Mouse (Mus musculus): ENCODE results near the gene Smok3c.
"Not testable (repeated sequence)": the region's sequence is repeated elsewhere in the genome, so short reads cannot be mapped to it uniquely, and the experiment has no call there.

Gene Smok3c

DNA sequence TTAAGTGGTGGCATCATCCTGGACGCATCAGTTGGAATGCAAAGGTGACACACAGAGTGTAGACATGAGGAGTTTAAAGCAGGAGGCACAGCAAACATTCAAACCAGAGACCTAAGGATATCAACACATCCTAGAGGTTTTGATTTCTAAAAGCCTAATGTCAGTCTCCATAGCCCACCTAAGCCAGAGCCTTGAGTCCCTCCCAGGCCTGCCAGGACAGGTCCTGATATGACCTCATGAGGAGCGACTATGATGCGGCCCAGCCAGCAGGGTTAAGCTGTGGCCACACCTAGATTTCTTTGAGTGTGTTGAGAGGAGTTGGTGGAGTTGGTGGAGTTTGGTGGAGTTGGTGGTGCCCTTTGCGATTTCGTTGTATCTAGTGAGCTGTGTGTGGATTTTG, at the start of gene Smok3c:
Gene Smok3c (plus strand): TSS at position 301 of the 400 bp plus-strand sequence.
- DNase-seq (ENCODE audit: low read depth in 2 of 2, low spot score in 2 of 2): not testable (repeated sequence)

GRCm38 (mm10) chr5:138009437-138009836, 43.6 kb upstream of the Smok3c start:
- no peak for DNase-seq (ENCODE audit: low read depth in 2 of 2, low spot score in 2 of 2)

GRCm38 (mm10) chr5:138012382-138012781, 40.6 kb upstream of the Smok3c start:
- DNase-seq (ENCODE audit: low read depth in 2 of 2, low spot score in 2 of 2): no peak

GRCm38 (mm10) chr5:138016530-138016929, 36.5 kb upstream of the Smok3c start:
- no peak for DNase-seq (ENCODE audit: low read depth in 2 of 2, low spot score in 2 of 2)

- no peak for DNase-seq (ENCODE audit: low read depth in 2 of 2, low spot score in 2 of 2)
These were observed 36.0 kb upstream of the Smok3c start for GRCm38 (mm10) chr5:138016997-138017396.

GRCm38 (mm10) chr5:138019577-138019976, 33.4 kb upstream of the Smok3c start:
- not testable (repeated sequence) for DNase-seq (ENCODE audit: low read depth in 2 of 2, low spot score in 2 of 2)

GRCm38 (mm10) chr5:138020961-138021479, 32.0 kb upstream of the Smok3c start, which contains the start of the genes Smok3a and Smok3b:
TSS of gene Smok3a (plus strand) at chr5:138021261.
TSS of gene Smok3b (plus strand) at chr5:138021429.
- DNase-seq (ENCODE audit: low read depth in 2 of 2, low spot score in 2 of 2): not testable (repeated sequence)

GRCm38 (mm10) chr5:138073803-138074202, 20.8 kb downstream of the Smok3c start:
- DNase-seq (ENCODE audit: low read depth in 2 of 2, low spot score in 2 of 2): no peak

- DNase-seq (ENCODE audit: low read depth in 2 of 2, low spot score in 2 of 2): no peak
These were observed 22.7 kb downstream of the Smok3c start for GRCm38 (mm10) chr5:138075684-138076083.

DNA sequence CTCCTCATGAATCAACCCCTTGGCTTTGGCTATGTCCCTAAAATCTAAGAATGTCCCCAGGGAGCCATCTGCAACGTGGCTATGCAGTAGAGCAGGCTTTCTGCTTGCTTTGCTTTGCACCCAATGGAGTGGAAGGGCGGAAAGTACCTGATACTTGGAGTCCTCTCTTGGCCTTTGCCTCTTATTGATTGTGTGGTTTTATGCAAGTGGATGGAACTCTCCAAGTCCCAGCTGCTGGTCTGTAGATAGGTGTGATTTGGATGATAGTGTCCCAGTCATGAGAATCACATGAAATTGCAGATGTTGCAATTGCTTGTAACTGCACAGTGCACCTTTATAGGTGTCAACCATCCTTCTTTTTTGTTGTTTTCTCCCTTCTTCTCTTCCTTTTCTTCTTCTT, 23.2 kb downstream of the Smok3c start:
- no peak for DNase-seq (ENCODE audit: low read depth in 2 of 2, low spot score in 2 of 2)

DNA sequence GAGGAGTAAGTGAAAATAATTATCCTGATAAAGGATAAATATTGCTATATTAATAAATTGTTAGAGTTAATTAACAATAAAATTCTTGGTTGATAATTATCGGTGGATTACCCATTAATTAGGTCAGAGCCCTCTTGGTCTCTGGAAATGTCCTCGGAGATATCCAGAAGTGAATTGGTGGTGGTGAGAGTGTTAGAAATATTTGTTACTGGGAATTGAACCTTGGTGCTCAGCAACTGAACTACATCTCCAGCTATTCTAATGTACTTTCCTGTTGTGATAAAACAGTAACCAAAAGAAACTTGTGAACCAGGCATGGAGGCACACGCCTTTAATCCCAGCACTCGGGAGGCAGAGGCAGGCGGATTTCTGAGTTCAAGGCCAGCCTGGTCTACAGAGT, 27.5 kb downstream of the Smok3c start:
- DNase-seq (ENCODE audit: low read depth in 2 of 2, low spot score in 2 of 2): no peak

GRCm38 (mm10) chr5:138081446-138081845, 28.5 kb downstream of the Smok3c start:
- no peak for DNase-seq (ENCODE audit: low read depth in 2 of 2, low spot score in 2 of 2)

DNA sequence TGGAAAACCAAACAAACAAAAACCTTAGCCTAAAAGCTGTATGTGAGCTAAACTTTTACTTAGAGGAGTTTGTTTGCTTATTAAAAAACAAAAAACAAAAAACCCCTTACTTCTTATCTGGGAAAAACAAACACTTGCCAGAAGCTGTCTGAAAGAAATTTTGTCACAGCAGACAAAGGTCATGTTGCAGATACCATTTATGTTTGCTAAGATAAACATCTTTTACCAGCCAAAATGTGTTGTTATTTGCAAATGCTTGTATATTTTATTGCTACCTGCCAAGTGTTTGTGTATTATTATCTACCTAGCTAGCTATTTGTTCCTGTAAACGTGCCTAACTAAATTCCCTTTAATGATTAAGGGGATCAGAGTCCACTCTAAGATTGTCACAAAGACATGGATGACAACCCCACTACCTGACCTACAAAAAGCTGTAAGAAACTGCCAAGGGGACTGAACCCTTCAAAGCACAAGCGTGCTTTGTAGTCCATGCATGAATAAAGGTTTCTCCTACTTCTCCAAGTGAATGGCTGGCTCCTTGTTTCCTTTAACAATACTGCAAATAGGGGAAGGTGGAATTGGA, 30.4 kb downstream of the Smok3c start:
- DNase-seq (ENCODE audit: low read depth in 2 of 2, low spot score in 2 of 2): no peak

- DNase-seq (ENCODE audit: low read depth in 2 of 2, low spot score in 2 of 2): no peak
These were observed 30.9 kb downstream of the Smok3c start for GRCm38 (mm10) chr5:138083936-138084335.

DNA sequence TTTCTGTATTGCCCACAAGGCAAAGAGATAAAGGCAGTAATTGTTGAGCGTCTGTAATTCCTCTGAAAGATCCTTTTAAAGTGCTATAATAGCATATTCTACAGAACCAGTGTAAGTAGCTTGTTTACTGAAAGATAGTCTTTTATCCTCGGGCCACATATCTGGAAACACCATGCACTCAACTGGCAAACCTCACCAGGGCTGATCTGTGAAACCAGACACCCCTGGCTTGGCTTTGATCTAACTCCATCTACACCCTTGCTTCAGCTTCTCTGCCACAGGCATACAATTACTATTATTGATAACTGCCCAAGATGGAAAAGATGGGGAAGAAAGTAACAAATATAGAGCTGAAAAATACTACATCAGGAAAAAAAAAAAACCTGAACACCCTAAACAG, 31.5 kb downstream of the Smok3c start:
- no peak for DNase-seq (ENCODE audit: low read depth in 2 of 2, low spot score in 2 of 2)

GRCm38 (mm10) chr5:138084996-138085395, 32.0 kb downstream of the Smok3c start, which contains the start of gene Zkscan1:
TSS of gene Zkscan1 (plus strand) at chr5:138085084.
- peak; percentile 71 to 77 for DNase-seq (ENCODE audit: low read depth in 2 of 2, low spot score in 2 of 2)

DNA sequence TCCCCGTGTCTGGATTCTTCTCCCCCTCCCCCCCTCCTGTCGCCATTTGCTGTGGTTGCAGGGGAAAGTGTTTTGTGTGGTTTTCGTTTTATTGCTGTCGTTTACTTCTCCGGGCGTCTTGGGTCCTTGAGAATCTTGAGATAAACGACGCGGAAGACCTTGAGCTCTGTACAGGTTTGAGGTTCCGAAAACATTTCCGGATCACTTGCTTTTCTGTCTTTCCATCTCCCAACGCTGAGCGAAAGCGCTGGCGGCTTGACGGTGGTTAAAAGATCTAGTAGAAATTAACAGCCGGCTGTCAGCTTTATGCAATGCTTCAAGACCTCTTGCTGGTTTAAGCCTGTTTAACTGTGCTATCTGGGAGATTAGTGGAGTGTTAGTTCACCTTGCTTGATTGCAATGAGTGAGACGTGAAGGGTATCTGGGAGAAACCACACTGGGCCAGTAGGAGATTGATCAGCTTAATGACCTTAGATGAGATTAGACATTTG, 32.5 kb downstream of the Smok3c start:
- DNase-seq (ENCODE audit: low read depth in 2 of 2, low spot score in 2 of 2): peak; percentile 39 to 47

GRCm38 (mm10) chr5:138086842-138087241, 33.8 kb downstream of the Smok3c start:
- DNase-seq (ENCODE audit: low read depth in 2 of 2, low spot score in 2 of 2): no peak

GRCm38 (mm10) chr5:138088366-138088765, 35.4 kb downstream of the Smok3c start:
- no peak for DNase-seq (ENCODE audit: low read depth in 2 of 2, low spot score in 2 of 2)

DNA sequence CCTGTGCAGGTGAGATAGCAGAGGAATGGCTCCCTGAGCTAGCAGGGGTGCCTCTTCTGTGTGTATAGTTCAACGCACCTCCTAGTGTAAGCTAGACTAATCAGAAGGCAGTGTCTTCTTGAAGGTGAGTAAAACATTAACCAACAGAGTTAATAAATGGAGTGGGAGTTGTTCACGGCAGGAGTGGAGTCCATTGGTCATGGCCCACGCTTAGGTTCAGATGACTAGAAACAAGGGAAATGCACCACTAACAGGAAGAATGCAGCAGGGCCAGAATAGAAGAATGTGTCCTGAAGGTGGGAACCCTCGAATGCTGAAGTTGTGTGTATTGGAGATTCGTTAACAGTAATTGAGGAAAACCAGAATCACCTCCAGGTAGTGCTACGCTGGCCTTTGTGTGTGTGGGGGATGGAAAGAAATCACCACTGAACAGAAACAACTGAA, 36.1 kb downstream of the Smok3c start:
- no peak for DNase-seq (ENCODE audit: low read depth in 2 of 2, low spot score in 2 of 2)

- no peak for DNase-seq (ENCODE audit: low read depth in 2 of 2, low spot score in 2 of 2)
These were observed 37.3 kb downstream of the Smok3c start for GRCm38 (mm10) chr5:138090271-138090670.

DNA sequence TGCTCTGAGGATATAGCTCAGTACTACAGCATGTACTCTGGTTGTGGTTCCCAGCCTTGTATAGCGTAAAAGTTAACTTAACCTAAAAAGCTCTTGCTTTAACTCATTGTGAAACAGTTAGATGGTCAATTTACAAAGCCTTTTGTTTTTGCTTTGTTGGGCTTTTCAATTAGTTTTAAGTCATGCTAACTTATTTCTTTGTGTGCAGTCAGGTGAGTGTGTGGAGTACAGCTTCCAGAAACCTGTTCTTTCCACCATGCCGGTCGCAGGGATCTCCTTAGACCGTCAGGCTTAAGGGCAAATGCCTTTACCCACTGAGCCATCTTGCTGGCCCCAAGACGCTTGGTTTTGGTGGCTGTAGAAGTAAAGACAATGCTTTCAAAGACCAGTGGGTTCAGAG, 37.7 kb downstream of the Smok3c start:
- no peak for DNase-seq (ENCODE audit: low read depth in 2 of 2, low spot score in 2 of 2)

DNA sequence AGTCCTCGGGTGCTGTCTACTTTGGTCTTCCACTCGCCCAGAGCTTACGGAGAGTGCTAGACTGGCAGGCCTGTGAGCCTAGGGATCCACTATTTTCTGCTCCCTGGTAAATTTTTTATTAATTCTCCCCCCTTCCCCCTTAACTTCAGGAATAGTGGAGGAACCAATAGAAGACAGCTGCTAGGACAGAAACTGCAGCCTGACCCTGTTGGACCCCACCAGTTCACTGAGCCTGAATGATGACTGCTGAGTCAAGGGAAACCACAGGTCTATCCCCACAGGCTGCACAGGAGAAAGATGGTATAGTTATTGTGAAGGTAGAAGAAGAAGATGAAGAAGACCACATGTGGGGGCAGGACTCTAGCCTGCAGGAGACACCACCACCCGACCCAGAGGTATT, 39.8 kb downstream of the Smok3c start:
- no peak for DNase-seq (ENCODE audit: low read depth in 2 of 2, low spot score in 2 of 2)
